38 mouse cellular contexts compared by ENCODE assay signal in genomic region chr7:106788330-106788729, GRCm38 (mm10). TPM values are rescaled to one million over a fixed set of nuclear protein-coding genes. Genes with fewer than 3 reads are reported as not detected.
DNase-seq lines count a peak whose midpoint lies in the region; ATAC-seq and TF ChIP-seq lines count a peak whose summit lies in the region.
"Had no signal": no experiment of that assay in that cellular context is flagged by ENCODE, and none has a peak within 500 bp of the region (broad histone marks: within the 10 kb centered on the region; RNA-seq: fewer than 3 reads in every experiment).

No protein-coding gene starts in this region.

- H3K9me3 ChIP-seq in CH12.LX (replicated peaks; ENCODE audit: low read length) = no peaks in the 10 kb centered on the region
- H3K9me3 ChIP-seq: embryonic facial prominence, embryonic 13.5 days; forebrain, embryonic 12.5 days; heart, embryonic 10.5 days; limb, embryonic 13.5 days; liver, embryonic 15.5 days; midbrain, embryonic 10.5 days had no signal

- TF ChIP-seq EP300 in CH12.LX (IDR thresholded peaks at IDR 0.05; ENCODE audit: low read length) = no peak

- no peaks in the 10 kb centered on the region for H3K79me2 ChIP-seq in CH12.LX (replicated peaks; ENCODE audit: control insufficient read depth, extremely low read depth, insufficient read depth, poor library complexity, severe bottlenecking)

- no peaks in the 10 kb centered on the region for H3K27me3 ChIP-seq in CH12.LX (replicated peaks)
- H3K27me3 ChIP-seq: embryonic facial prominence, embryonic 13.5 days; forebrain, embryonic 12.5 days; limb, embryonic 13.5 days; liver, embryonic 15.5 days had no signal

- H3K4me1 ChIP-seq in CH12.LX (ENCODE audit: control insufficient read depth in 1 of 2, insufficient read depth in 2 of 2) = no peaks in the 10 kb centered on the region
- H3K4me1 ChIP-seq: embryonic facial prominence, embryonic 13.5 days; forebrain, embryonic 12.5 days; heart, embryonic 10.5 days; limb, embryonic 13.5 days; liver, embryonic 15.5 days; midbrain, embryonic 10.5 days had no signal

- no peak for ATAC-seq in CD4-positive, CD25-positive, alpha-beta regulatory T cell, adult 4 months
- ATAC-seq in megakaryocyte progenitor cell, adult 5-6 weeks (replicated peaks; ENCODE audit: poor library complexity) = peak; percentile 50; the same call in 1 of the 2 replicates
- ATAC-seq: hindbrain, embryonic 16.5 days; midbrain, embryonic 16.5 days had no signal

- no peaks in the 10 kb centered on the region for H3K36me3 ChIP-seq in CH12.LX (replicated peaks in 1 of 2; ENCODE audit: control insufficient read depth in 1 of 2, insufficient read depth in 1 of 2, low read length in 1 of 2)
- H3K36me3 ChIP-seq: embryonic facial prominence, embryonic 13.5 days; forebrain, embryonic 12.5 days; heart, embryonic 10.5 days; limb, embryonic 13.5 days; liver, embryonic 15.5 days; midbrain, embryonic 10.5 days had no signal

- H3K4me2 ChIP-seq in CH12.LX (ENCODE audit: insufficient read depth, low read depth, poor library complexity, severe bottlenecking) = no peak overlapping the region
- H3K4me2 ChIP-seq: embryonic facial prominence, embryonic 13.5 days; forebrain, embryonic 12.5 days; limb, embryonic 13.5 days; liver, embryonic 15.5 days had no signal

- TF ChIP-seq RAD21 in CH12.LX (IDR thresholded peaks at IDR 0.05; ENCODE audit: low read depth, low read length) = peak; percentile 47

- TF ChIP-seq POLR2A in CH12.LX (IDR thresholded peaks at IDR 0.05; ENCODE audit: low read depth, low read length) = no peak

- dilution Hi-C loops in CH12.LX (cut with MboI; ENCODE audit: extremely low pct_ligation_motif_present, extremely low pct_unique_long_range_greater_than_20kb, low sequenced_read_pairs) = no loop called here

- H3K27ac ChIP-seq in layer of hippocampus, adult 2 months = no peak overlapping the region
- H3K27ac ChIP-seq in CH12.LX (ENCODE audit: insufficient read depth, low read depth) = no peak overlapping the region
- H3K27ac ChIP-seq: embryonic facial prominence, embryonic 13.5 days; forebrain, embryonic 12.5 days; gastrocnemius, adult 2 months; heart, embryonic 10.5 days; limb, embryonic 13.5 days; liver, embryonic 15.5 days; midbrain, embryonic 10.5 days had no signal

- H3K9ac ChIP-seq in CH12.LX (ENCODE audit: insufficient read depth, low read depth) = no peak overlapping the region
- H3K9ac ChIP-seq: embryonic facial prominence, embryonic 13.5 days; forebrain, embryonic 12.5 days; limb, embryonic 13.5 days; liver, embryonic 15.5 days had no signal

- TF ChIP-seq CTCF in layer of hippocampus, adult 2 months (conservative IDR thresholded peaks at IDR 0.05) = peak; percentile 22
- peak in 1 of 2 experiments; percentile 48; a peak in 2 of 4 replicates for TF ChIP-seq CTCF in CH12.LX (conservative IDR thresholded peaks at IDR 0.05 in 1 of 2, IDR thresholded peaks at IDR 0.05 in 1 of 2; ENCODE audit: low read depth in 2 of 2, low read length in 2 of 2)

- no peak overlapping the region for H3K4me3 ChIP-seq in layer of hippocampus, adult 2 months
- no peak overlapping the region for H3K4me3 ChIP-seq in CH12.LX (replicated peaks in 1 of 3; ENCODE audit: low read depth in 2 of 3, low read length in 2 of 3, poor library complexity in 1 of 3)
- H3K4me3 ChIP-seq: embryonic facial prominence, embryonic 13.5 days; erythroblast, embryonic 14.5 days; forebrain, embryonic 12.5 days; gastrocnemius, adult 2 months; heart, embryonic 10.5 days; limb, embryonic 13.5 days; liver, embryonic 15.5 days; midbrain, embryonic 10.5 days; myocyte had no signal

- in situ Hi-C loops in CH12.LX (cut with MboI; ENCODE audit: low pct_ligation_motif_present, low pct_unique_long_range_greater_than_20kb, low sequenced_read_pairs) = no loop called here

- DNase-seq in CD4-positive, CD25-positive, alpha-beta regulatory T cell, adult 2 months (ENCODE audit: low read depth, low spot score) = peak; percentile 49
- DNase-seq in layer of hippocampus, adult 2 months (ENCODE audit: low spot score in 2 of 2) = no peak
- no peak for DNase-seq in layer of hippocampus, postnatal 36 days
- DNase-seq in CH12.LX (ENCODE audit: extremely low read depth) = peak; percentile 19
- no peak for DNase-seq in right cerebral cortex, postnatal 14 days
- no peak for DNase-seq in cerebellum, adult 18-20 months
- DNase-seq: adrenal gland, postnatal 14 days; cerebellum, adult 9-11 months; embryo, embryonic 11 days; gastrocnemius, adult 2 months; kidney, adult 11 months; kidney, postnatal 10 days; lung, postnatal 4 days; right cerebral cortex, adult 18-20 months; thymus, postnatal 14 days had no signal

TF ChIP-seq in CH12.LX, 34 proteins besides CTCF, POLR2A, EP300 and RAD21:
- TF ChIP-seq JUND (conservative IDR thresholded peaks at IDR 0.05; ENCODE audit: low read depth, low read length) (no peak), SMC3 (IDR thresholded peaks at IDR 0.05; ENCODE audit: low read depth, low read length) (peak; percentile 54), USF1 (IDR thresholded peaks at IDR 0.05; ENCODE audit: low read depth, low read length) (no peak), TBP (conservative IDR thresholded peaks at IDR 0.05; ENCODE audit: low read depth, low read length) (no peak), USF2 (conservative IDR thresholded peaks at IDR 0.05; ENCODE audit: low read depth, low read length) (no peak)

RNA-seq across cellular contexts. Expression of gene Olfr699, which starts 4.7 kb away (rescaled TPM):
- polyA plus RNA-seq in CD4-positive, CD25-positive, alpha-beta regulatory T cell, adult 4 months (2017; shearing (Covaris generic)) = not detected
- not detected for total RNA-seq in layer of hippocampus, adult 2 months (2021)
- not detected for total RNA-seq in layer of hippocampus, postnatal 36 days (2021)
- total RNA-seq in CH12.LX (2012; rRNA removed) (not detected in 2 replicates), CH12.LX (2014; rRNA removed) (not detected in 2 replicates)
- polyA plus RNA-seq in CH12.LX (2012; ENCODE audit: insufficient read length, low read depth) = not detected in 2 replicates
- not detected in 2 replicates for total RNA-seq in megakaryocyte progenitor cell, adult 5-6 weeks (2015)
- total RNA-seq in megakaryocyte progenitor cell, adult 5-6 weeks (2017) = not detected in 2 replicates
- total RNA-seq: adrenal gland, postnatal 14 days; gastrocnemius, adult 2 months; gastrocnemius, postnatal 4 days; hematopoietic stem cell, adult 5-6 weeks; layer of hippocampus, adult 18-20 months; layer of hippocampus, postnatal 25 days; left cerebral cortex, postnatal 25 days had no signal
- polyA plus RNA-seq: brain, embryonic 14.5 days; embryonic facial prominence, embryonic 13.5 days; erythroblast, embryonic 14.5 days; forebrain, embryonic 12.5 days; heart, embryonic 10.5 days; heart, embryonic 16.5 days; hindbrain, embryonic 16.5 days; limb, embryonic 13.5 days; liver, embryonic 15.5 days; lung, embryonic 16.5 days; midbrain, embryonic 10.5 days; midbrain, embryonic 16.5 days; myocyte; neural tube, embryonic 14.5 days; small intestine, adult 2 months had no signal

RNA-seq across cellular contexts. Expression of gene Olfr700, which starts 20.3 kb away (rescaled TPM):
- polyA plus RNA-seq in CD4-positive, CD25-positive, alpha-beta regulatory T cell, adult 4 months (2017; shearing (Covaris generic)) = not detected
- total RNA-seq in layer of hippocampus, adult 2 months (2021) = not detected
- total RNA-seq in layer of hippocampus, postnatal 36 days (2021) = not detected
- total RNA-seq in CH12.LX (2012; rRNA removed) = not detected in 2 replicates
- total RNA-seq in CH12.LX (2014; rRNA removed) = not detected in 2 replicates
- not detected in 2 replicates for polyA plus RNA-seq in CH12.LX (2012; ENCODE audit: insufficient read length, low read depth)
- total RNA-seq in megakaryocyte progenitor cell, adult 5-6 weeks (2015) = not detected in 2 replicates
- not detected in 2 replicates for total RNA-seq in megakaryocyte progenitor cell, adult 5-6 weeks (2017)
- total RNA-seq: adrenal gland, postnatal 14 days; gastrocnemius, adult 2 months; gastrocnemius, postnatal 4 days; hematopoietic stem cell, adult 5-6 weeks; layer of hippocampus, adult 18-20 months; layer of hippocampus, postnatal 25 days; left cerebral cortex, postnatal 25 days had no signal
- polyA plus RNA-seq: brain, embryonic 14.5 days; embryonic facial prominence, embryonic 13.5 days; erythroblast, embryonic 14.5 days; forebrain, embryonic 12.5 days; heart, embryonic 10.5 days; heart, embryonic 16.5 days; hindbrain, embryonic 16.5 days; limb, embryonic 13.5 days; liver, embryonic 15.5 days; lung, embryonic 16.5 days; midbrain, embryonic 10.5 days; midbrain, embryonic 16.5 days; myocyte; neural tube, embryonic 14.5 days; small intestine, adult 2 months had no signal

RNA-seq across cellular contexts. Expression of gene Olfr701, which starts 25.6 kb away (rescaled TPM):
- not detected for polyA plus RNA-seq in CD4-positive, CD25-positive, alpha-beta regulatory T cell, adult 4 months (2017; shearing (Covaris generic))
- total RNA-seq in layer of hippocampus, adult 2 months (2021) = not detected
- total RNA-seq in layer of hippocampus, postnatal 36 days (2021) = not detected
- total RNA-seq in CH12.LX (2012; rRNA removed) (not detected in 2 replicates), CH12.LX (2014; rRNA removed) (not detected in 2 replicates)
- polyA plus RNA-seq in CH12.LX (2012; ENCODE audit: insufficient read length, low read depth) = not detected in 2 replicates
- total RNA-seq in megakaryocyte progenitor cell, adult 5-6 weeks (2015) = not detected in 2 replicates
- not detected in 2 replicates for total RNA-seq in megakaryocyte progenitor cell, adult 5-6 weeks (2017)
- total RNA-seq: adrenal gland, postnatal 14 days; gastrocnemius, adult 2 months; gastrocnemius, postnatal 4 days; hematopoietic stem cell, adult 5-6 weeks; layer of hippocampus, adult 18-20 months; layer of hippocampus, postnatal 25 days; left cerebral cortex, postnatal 25 days had no signal
- polyA plus RNA-seq: brain, embryonic 14.5 days; embryonic facial prominence, embryonic 13.5 days; erythroblast, embryonic 14.5 days; forebrain, embryonic 12.5 days; heart, embryonic 10.5 days; heart, embryonic 16.5 days; hindbrain, embryonic 16.5 days; limb, embryonic 13.5 days; liver, embryonic 15.5 days; lung, embryonic 16.5 days; midbrain, embryonic 10.5 days; midbrain, embryonic 16.5 days; myocyte; neural tube, embryonic 14.5 days; small intestine, adult 2 months had no signal

RNA-seq across cellular contexts. Expression of gene Olfr698, which starts 33.1 kb away (rescaled TPM):
- polyA plus RNA-seq in CD4-positive, CD25-positive, alpha-beta regulatory T cell, adult 4 months (2017; shearing (Covaris generic)) = under 1 TPM in 1 of 2 experiments, not detected in 1; 0.23 TPM
- total RNA-seq in layer of hippocampus, adult 2 months (2021) = not detected
- total RNA-seq in layer of hippocampus, postnatal 36 days (2021) = not detected
- total RNA-seq in CH12.LX (2012; rRNA removed) (not detected in 2 replicates), CH12.LX (2014; rRNA removed) (not detected in 2 replicates)
- polyA plus RNA-seq in CH12.LX (2012; ENCODE audit: insufficient read length, low read depth) = not detected in 2 replicates
- total RNA-seq in megakaryocyte progenitor cell, adult 5-6 weeks (2015) = not detected in 2 replicates
- not detected in 2 replicates for total RNA-seq in megakaryocyte progenitor cell, adult 5-6 weeks (2017)
- total RNA-seq: adrenal gland, postnatal 14 days; gastrocnemius, adult 2 months; gastrocnemius, postnatal 4 days; hematopoietic stem cell, adult 5-6 weeks; layer of hippocampus, adult 18-20 months; layer of hippocampus, postnatal 25 days; left cerebral cortex, postnatal 25 days had no signal
- polyA plus RNA-seq: brain, embryonic 14.5 days; embryonic facial prominence, embryonic 13.5 days; erythroblast, embryonic 14.5 days; forebrain, embryonic 12.5 days; heart, embryonic 10.5 days; heart, embryonic 16.5 days; hindbrain, embryonic 16.5 days; limb, embryonic 13.5 days; liver, embryonic 15.5 days; lung, embryonic 16.5 days; midbrain, embryonic 10.5 days; midbrain, embryonic 16.5 days; myocyte; neural tube, embryonic 14.5 days; small intestine, adult 2 months had no signal

RNA-seq across cellular contexts. Expression of gene Olfr702, which starts 45.4 kb away (rescaled TPM):
- polyA plus RNA-seq in CD4-positive, CD25-positive, alpha-beta regulatory T cell, adult 4 months (2017; shearing (Covaris generic)) = not detected
- not detected for total RNA-seq in layer of hippocampus, adult 2 months (2021)
- not detected for total RNA-seq in layer of hippocampus, postnatal 36 days (2021)
- total RNA-seq in CH12.LX (2012; rRNA removed) (not detected in 2 replicates), CH12.LX (2014; rRNA removed) (not detected in 2 replicates)
- not detected in 2 replicates for polyA plus RNA-seq in CH12.LX (2012; ENCODE audit: insufficient read length, low read depth)
- not detected in 2 replicates for total RNA-seq in megakaryocyte progenitor cell, adult 5-6 weeks (2015)
- total RNA-seq in megakaryocyte progenitor cell, adult 5-6 weeks (2017) = not detected in 2 replicates
- total RNA-seq: adrenal gland, postnatal 14 days; gastrocnemius, adult 2 months; gastrocnemius, postnatal 4 days; hematopoietic stem cell, adult 5-6 weeks; layer of hippocampus, adult 18-20 months; layer of hippocampus, postnatal 25 days; left cerebral cortex, postnatal 25 days had no signal
- polyA plus RNA-seq: brain, embryonic 14.5 days; embryonic facial prominence, embryonic 13.5 days; erythroblast, embryonic 14.5 days; forebrain, embryonic 12.5 days; heart, embryonic 10.5 days; heart, embryonic 16.5 days; hindbrain, embryonic 16.5 days; limb, embryonic 13.5 days; liver, embryonic 15.5 days; lung, embryonic 16.5 days; midbrain, embryonic 10.5 days; midbrain, embryonic 16.5 days; myocyte; neural tube, embryonic 14.5 days; small intestine, adult 2 months; testis, adult 2 months had no signal

Comparison
In these comparisons a context has a peak if more than half of its experiments do, and no peak if none do; other contexts are left out.
1. DNase-seq: peak in CD4-positive, CD25-positive, alpha-beta regulatory T cell, adult 2 months (single experiment) and CH12.LX (single experiment); none in layer of hippocampus, adult 2 months (0 of 2), layer of hippocampus, postnatal 36 days (0 of 2), right cerebral cortex, postnatal 14 days (single experiment) and cerebellum, adult 18-20 months (0 of 2).